Mouse (Mus musculus) liver, embryonic 14.5 days (tissue): Measurements from ENCODE around the gene Nufip1.

ENCODE experiments used
- CTCF ChIP-seq: IDR thresholded peaks from 2 replicates; pipeline ENCODE4 v1.5.1; 2016; ENCODE audit warnings: antibody characterized with exemption, low read depth, control low read depth
- EP300 ChIP-seq: IDR thresholded peaks from 2 replicates; pipeline ENCODE4 v1.6.1; 2016; ENCODE audit warnings: antibody characterized with exemption, low read depth

DNA sequence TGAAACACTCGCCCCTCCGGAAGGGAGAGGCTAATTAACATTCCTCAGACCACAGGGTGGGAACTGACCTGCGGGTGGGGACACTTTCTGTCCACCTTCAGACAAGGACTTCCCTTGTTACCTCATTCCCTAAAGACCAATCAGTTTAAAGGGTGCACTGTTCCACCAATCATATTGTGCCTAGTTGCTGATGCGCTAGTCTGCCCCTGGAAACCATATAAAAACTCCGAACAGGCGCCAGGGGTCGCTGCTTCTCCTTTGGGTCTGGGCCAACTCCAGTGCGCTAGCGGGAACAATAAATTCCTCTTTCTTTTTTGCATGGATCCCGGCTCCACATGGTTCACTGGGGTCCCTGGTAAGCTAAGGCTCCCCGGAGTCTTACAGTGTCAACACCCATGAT lies 29.2 kb upstream of the Nufip1 start:
- TF ChIP-seq CTCF (0 out of 2 replicates have a peak, but pooled peaks have one; percentile 12), EP300 (no peak)
